Comparison of ENCODE assay signal across 25 mouse cellular contexts in the genomic region with DNA sequence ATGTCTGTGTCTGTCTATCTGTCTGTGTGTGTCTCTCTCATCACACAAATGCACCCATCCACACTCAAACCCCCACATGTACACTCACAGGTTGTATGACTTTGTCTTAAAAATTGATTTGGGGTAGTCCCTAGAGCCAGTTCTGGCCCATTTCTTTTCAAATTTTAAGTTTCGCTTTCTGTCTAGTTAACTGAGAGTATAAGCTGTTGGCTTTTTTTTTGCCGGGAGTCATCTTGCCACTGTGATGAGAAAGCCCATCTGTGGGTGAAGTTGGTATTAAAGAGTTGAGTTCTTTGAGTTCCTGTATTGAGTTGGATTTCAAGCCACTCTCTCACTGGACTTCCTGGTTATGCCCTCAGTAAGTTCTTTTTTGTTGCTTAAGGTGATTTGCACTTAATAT. TPM values are rescaled to one million over a fixed set of nuclear protein-coding genes. Genes with fewer than 3 reads are reported as not detected.
DNase-seq lines count a peak whose midpoint lies in the region; ATAC-seq and TF ChIP-seq lines count a peak whose summit lies in the region.
"Had no signal": no experiment of that assay in that cellular context is flagged by ENCODE, and none has a peak within 500 bp of the region (broad histone marks: within the 10 kb centered on the region; RNA-seq: fewer than 3 reads in every experiment).

No protein-coding gene starts in this region.

- no peaks in the 10 kb centered on the region for H3K79me2 ChIP-seq in CH12.LX (replicated peaks; ENCODE audit: control insufficient read depth, extremely low read depth, insufficient read depth, poor library complexity, severe bottlenecking)

- no peak for TF ChIP-seq CTCF in CH12.LX (conservative IDR thresholded peaks at IDR 0.05 in 1 of 2, IDR thresholded peaks at IDR 0.05 in 1 of 2; ENCODE audit: low read depth in 2 of 2, low read length in 2 of 2)

- H3K4me2 ChIP-seq in intestine, embryonic 14.5 days (ENCODE audit: low read length): no peak overlapping the region
- no peak overlapping the region for H3K4me2 ChIP-seq in intestine, embryonic 16.5 days (ENCODE audit: low read depth, low read length)
- peak overlapping the region; percentile 77 for H3K4me2 ChIP-seq in CH12.LX (ENCODE audit: insufficient read depth, low read depth, poor library complexity, severe bottlenecking)

- no peaks in the 10 kb centered on the region for H3K36me3 ChIP-seq in intestine, embryonic 14.5 days (ENCODE audit: control insufficient read depth, insufficient read depth, low read length)
- H3K36me3 ChIP-seq in intestine, embryonic 16.5 days (ENCODE audit: control insufficient read depth, insufficient read depth, low read length): no peaks in the 10 kb centered on the region; the same call in 1 of the 2 replicates
- H3K36me3 ChIP-seq in CH12.LX (replicated peaks in 1 of 2; ENCODE audit: control insufficient read depth in 1 of 2, insufficient read depth in 1 of 2, low read length in 1 of 2): peaks cover 16 to 55% of the 10 kb centered on the region in 2 experiments

- TF ChIP-seq EP300 in CH12.LX (IDR thresholded peaks at IDR 0.05; ENCODE audit: low read length): 0 out of 2 replicates have a peak, but pooled peaks have one; percentile 22

- no peak for ATAC-seq in intestine, embryonic 14.5 days (replicated peaks; ENCODE audit: low FRiP score, low TSS enrichment, low read depth)
- ATAC-seq in intestine, embryonic 16.5 days: no peak
- ATAC-seq: activated CD4-positive, CD25-positive, alpha-beta regulatory T cell, adult 4 months; CD4-positive, CD25-positive, alpha-beta regulatory T cell, adult 4 months; Patski had no signal

- H3K9ac ChIP-seq in intestine, embryonic 14.5 days (ENCODE audit: low read length): no peak overlapping the region
- H3K9ac ChIP-seq in intestine, embryonic 16.5 days (ENCODE audit: low read depth, low read length): no peak overlapping the region
- peak overlapping the region; percentile 73; the same call in 1 of the 2 replicates for H3K9ac ChIP-seq in CH12.LX (ENCODE audit: insufficient read depth, low read depth)

- peak; percentile 15 for DNase-seq in intestine, embryonic 14.5 days (ENCODE audit: low spot score)
- DNase-seq in CH12.LX (ENCODE audit: extremely low read depth): peak; percentile 29
- DNase-seq in induced T-regulatory cell, adult 2 months (ENCODE audit: low read depth): peak; percentile 8
- DNase-seq in heart, postnatal 14 days: no peak
- no peak for DNase-seq in adrenal gland, adult 18-20 months (ENCODE audit: low spot score in 2 of 2)
- DNase-seq: adrenal gland, adult 2 months; adrenal gland, adult 8-10 months; adrenal gland, postnatal 10 days; adrenal gland, postnatal 14 days; adrenal gland, postnatal 25 days; adrenal gland, postnatal 36 days; B cell, adult 2 months; cerebellum, adult 11 months; cerebellum, adult 11-12 months; cerebellum, adult 18-20 months; cerebellum, adult 2 months; cerebellum, adult 8-10 months had no signal

- no peaks in the 10 kb centered on the region for H3K27me3 ChIP-seq in intestine, embryonic 14.5 days (replicated peaks; ENCODE audit: control insufficient read depth, insufficient read depth, low read length)
- no peaks in the 10 kb centered on the region for H3K27me3 ChIP-seq in intestine, embryonic 16.5 days (replicated peaks; ENCODE audit: control insufficient read depth, insufficient read depth, low read length)
- no peaks in the 10 kb centered on the region for H3K27me3 ChIP-seq in CH12.LX (replicated peaks)
- H3K27me3 ChIP-seq: Patski had no signal

- no peak overlapping the region for H3K27ac ChIP-seq in intestine, embryonic 14.5 days (ENCODE audit: low read depth)
- H3K27ac ChIP-seq in intestine, embryonic 16.5 days (ENCODE audit: low read length): no peak overlapping the region
- H3K27ac ChIP-seq in CH12.LX (ENCODE audit: insufficient read depth, low read depth): no peak overlapping the region

- H3K9me3 ChIP-seq in intestine, embryonic 14.5 days (ENCODE audit: control insufficient read depth, low read length): no peaks in the 10 kb centered on the region
- no peaks in the 10 kb centered on the region for H3K9me3 ChIP-seq in intestine, embryonic 16.5 days (ENCODE audit: control insufficient read depth, low read length)
- no peaks in the 10 kb centered on the region for H3K9me3 ChIP-seq in CH12.LX (replicated peaks; ENCODE audit: low read length)
- H3K9me3 ChIP-seq: G1E had no signal

- no peak for TF ChIP-seq POLR2A in CH12.LX (IDR thresholded peaks at IDR 0.05; ENCODE audit: low read depth, low read length)

- dilution Hi-C loops in CH12.LX (cut with MboI; ENCODE audit: extremely low pct_ligation_motif_present, extremely low pct_unique_long_range_greater_than_20kb, low sequenced_read_pairs): no loop called here

- intact Hi-C loops in heart, postnatal 14 days (cut with DNase I): no loop called here

- in situ Hi-C loops in CH12.LX (cut with MboI; ENCODE audit: low pct_ligation_motif_present, low pct_unique_long_range_greater_than_20kb, low sequenced_read_pairs): no loop called here

- 100% methylated on average over 2 of the region's 2 CpGs for WGBS in intestine, embryonic 14.5 days
- 95% methylated on average over 2 of the region's 2 CpGs for WGBS in intestine, embryonic 16.5 days

- no peak for TF ChIP-seq RAD21 in CH12.LX (IDR thresholded peaks at IDR 0.05; ENCODE audit: low read depth, low read length)

- H3K4me3 ChIP-seq in intestine, embryonic 14.5 days (ENCODE audit: low read depth, low read length): no peak overlapping the region
- no peak overlapping the region for H3K4me3 ChIP-seq in intestine, embryonic 16.5 days (ENCODE audit: low read length)
- H3K4me3 ChIP-seq in CH12.LX (replicated peaks in 1 of 3; ENCODE audit: low read depth in 2 of 3, low read length in 2 of 3, poor library complexity in 1 of 3): peak overlapping the region in 1 of 3 experiments; percentile 10

- no peaks in the 10 kb centered on the region for H3K4me1 ChIP-seq in intestine, embryonic 14.5 days (replicated peaks; ENCODE audit: control insufficient read depth, insufficient read depth, low read length)
- H3K4me1 ChIP-seq in intestine, embryonic 16.5 days (ENCODE audit: control insufficient read depth, insufficient read depth, low read length): no peaks in the 10 kb centered on the region
- peaks cover 18 to 32% of the 10 kb centered on the region in 2 experiments for H3K4me1 ChIP-seq in CH12.LX (ENCODE audit: control insufficient read depth in 1 of 2, insufficient read depth in 2 of 2)

TF ChIP-seq in CH12.LX, 34 proteins besides CTCF, POLR2A, EP300 and RAD21:
- no peak for TF ChIP-seq UBTF (IDR thresholded peaks at IDR 0.05; ENCODE audit: low read depth, low read length)
- 0 out of 2 replicates have a peak, but pooled peaks have one; percentile 50 for TF ChIP-seq ELF1 (IDR thresholded peaks at IDR 0.05; ENCODE audit: low read depth, low read length)
- TF ChIP-seq NRF1 (IDR thresholded peaks at IDR 0.05; ENCODE audit: low read depth, low read length): no peak
- TF ChIP-seq USF2 (conservative IDR thresholded peaks at IDR 0.05; ENCODE audit: low read depth, low read length): no peak
- TF ChIP-seq IRF4 (IDR thresholded peaks at IDR 0.05; ENCODE audit: low read depth, low read length): peak; percentile 65
- TF ChIP-seq ZNF384 (IDR thresholded peaks at IDR 0.05; ENCODE audit: low read depth, low read length): peak; percentile 76
- no peak for TF ChIP-seq HCFC1 (IDR thresholded peaks at IDR 0.05; ENCODE audit: low read depth, low read length)
- peak; percentile 42; the same call in 1 of the 2 replicates for TF ChIP-seq MEF2A (IDR thresholded peaks at IDR 0.05; ENCODE audit: borderline replicate concordance, low read depth, low read length)
- TF ChIP-seq NELFE (IDR thresholded peaks at IDR 0.05; ENCODE audit: low read depth, low read length): no peak

RNA-seq across cellular contexts. Expression of a gene that starts 17.9 kb away (rescaled TPM):
- 12.3 and 15.7 TPM in 2 replicates for polyA plus RNA-seq in intestine, embryonic 14.5 days (2014; fragmentation: Nextera tagmentation; extraction: Ambion mirVana)
- polyA plus RNA-seq in intestine, embryonic 16.5 days (2015; fragmentation: Nextera tagmentation; extraction: Ambion mirVana): 19.0 and 19.3 TPM in 2 replicates
- total RNA-seq in CH12.LX (2012; rRNA removed): 26.8 and 27.0 TPM in 2 replicates
- total RNA-seq in CH12.LX (2014; rRNA removed): 32.7 and 33.3 TPM in 2 replicates
- polyA plus RNA-seq in CH12.LX (2012; ENCODE audit: insufficient read length, low read depth): 27.0 and 29.4 TPM in 2 replicates
- total RNA-seq in heart, postnatal 14 days (2021): 10 to 100 TPM; 24.6 to 25.4 TPM
- total RNA-seq in adrenal gland, adult 18-20 months (2021): 10 to 100 TPM; 18.7 to 19.1 TPM

RNA-seq across cellular contexts. Expression of a gene that starts 54.4 kb away (rescaled TPM):
- polyA plus RNA-seq in intestine, embryonic 14.5 days (2014; fragmentation: Nextera tagmentation; extraction: Ambion mirVana): not detected in 2 replicates
- polyA plus RNA-seq in intestine, embryonic 16.5 days (2015; fragmentation: Nextera tagmentation; extraction: Ambion mirVana): not detected in 2 replicates
- total RNA-seq in CH12.LX (2012; rRNA removed) (not detected in 2 replicates), CH12.LX (2014; rRNA removed) (not detected in 2 replicates)
- not detected in 2 replicates for polyA plus RNA-seq in CH12.LX (2012; ENCODE audit: insufficient read length, low read depth)
- not detected for total RNA-seq in heart, postnatal 14 days (2021)
- not detected for total RNA-seq in adrenal gland, adult 18-20 months (2021)
- total RNA-seq: adrenal gland, adult 2 months; adrenal gland, adult 8-10 months; adrenal gland, postnatal 10 days; adrenal gland, postnatal 14 days; adrenal gland, postnatal 25 days; adrenal gland, postnatal 36 days; adrenal gland, postnatal 4 days; MEL had no signal
- polyA plus RNA-seq: activated CD4-positive, CD25-positive, alpha-beta regulatory T cell, adult 4 months; adrenal gland, adult 2 months; brain, embryonic 14.5 days; CD4-positive, CD25-positive, alpha-beta regulatory T cell, adult 4 months; cerebellum, adult 2 months; G1E had no signal

Comparison
In these comparisons a context has a peak if more than half of its experiments do, and no peak if none do; other contexts are left out.
1. DNase-seq: peak in intestine, embryonic 14.5 days (single experiment), CH12.LX (single experiment) and induced T-regulatory cell, adult 2 months (single experiment); none in heart, postnatal 14 days (0 of 2) and adrenal gland, adult 18-20 months (0 of 2).